Mouse (Mus musculus) forebrain, embryonic 16.5 days (tissue): ENCODE measurements around the gene Gm49345. TPM values are rescaled to one million over a fixed set of nuclear protein-coding genes. Genes with fewer than 3 reads are reported as not detected.
A peak's percentile ranks its signal among the peaks of the same experiment; 100 is the strongest.
"Not testable (repeated sequence)": the region's sequence is repeated elsewhere in the genome, so short reads cannot be mapped to it uniquely, and the experiment has no call there.

Source experiments
- ATAC-seq: fragments of 200-750 bp; cut with Nextera tagmentation; 2 replicates; pipeline ENCODE4 v1.8.0; 2017; ENCODE audit warnings: mild to moderate bottlenecking, moderate library complexity
- H3K27ac ChIP-seq: fragments of 300-500 bp; sonication (generic); 2 replicates; pipeline ENCODE4 v1.5.1; 2014; ENCODE audit warnings: low read length, control low read depth
- H3K27me3 ChIP-seq: fragments of 300-500 bp; sonication (generic); replicated peaks from 2 replicates; pipeline ENCODE4 v1.6.1; 2014; ENCODE audit warnings: low read length; ENCODE audit not compliant: control insufficient read depth, insufficient read depth
- H3K36me3 ChIP-seq: fragments of 300-500 bp; sonication (generic); 2 replicates; pipeline ENCODE4 v1.6.1; 2014; ENCODE audit not compliant: control insufficient read depth, insufficient read depth
- H3K4me1 ChIP-seq: fragments of 300-500 bp; sonication (generic); replicated peaks from 2 replicates; pipeline ENCODE4 v1.6.1; 2014; ENCODE audit warnings: low read length; ENCODE audit not compliant: control insufficient read depth, insufficient read depth
- H3K4me2 ChIP-seq: fragments of 300-500 bp; sonication (generic); 2 replicates; pipeline ENCODE4 v1.6.1; 2014; ENCODE audit warnings: mild to moderate bottlenecking, low read length, control low read depth
- H3K4me3 ChIP-seq: fragments of 300-500 bp; sonication (generic); replicated peaks from 2 replicates; pipeline ENCODE4 v1.5.1; 2014; ENCODE audit warnings: mild to moderate bottlenecking, low read length, control low read depth
- H3K9ac ChIP-seq: fragments of 300-500 bp; sonication (generic); replicated peaks from 2 replicates; pipeline ENCODE4 v1.6.1; 2014; ENCODE audit warnings: low read depth, low read length, control low read depth
- H3K9me3 ChIP-seq: fragments of 300-500 bp; sonication (generic); 2 replicates; pipeline ENCODE4 v1.6.1; 2016; ENCODE audit warnings: low read length; ENCODE audit not compliant: control insufficient read depth
- WGBS: fragments of 180-500 bp; shearing (Covaris S2); extraction: QIAGEN DNeasy Blood & Tissue Kit; methylation state at CpG from one replicate; pipeline ENCODE4 v1.1.7; 2014; 5-methylcytosine and 5-hydroxymethylcytosine counted together
- polyA plus RNA-seq: library from polyadenylated mRNA; unstranded; fragments of >200 nt; fragmentation: Nextera tagmentation; extraction: Ambion mirVana; gene quantifications from 2 replicates; pipeline ENCODE4 v1.2.1, GENCODE M21; 2015

The Gm49345 gene
- not detected in 2 replicates for polyA plus RNA-seq

DNA sequence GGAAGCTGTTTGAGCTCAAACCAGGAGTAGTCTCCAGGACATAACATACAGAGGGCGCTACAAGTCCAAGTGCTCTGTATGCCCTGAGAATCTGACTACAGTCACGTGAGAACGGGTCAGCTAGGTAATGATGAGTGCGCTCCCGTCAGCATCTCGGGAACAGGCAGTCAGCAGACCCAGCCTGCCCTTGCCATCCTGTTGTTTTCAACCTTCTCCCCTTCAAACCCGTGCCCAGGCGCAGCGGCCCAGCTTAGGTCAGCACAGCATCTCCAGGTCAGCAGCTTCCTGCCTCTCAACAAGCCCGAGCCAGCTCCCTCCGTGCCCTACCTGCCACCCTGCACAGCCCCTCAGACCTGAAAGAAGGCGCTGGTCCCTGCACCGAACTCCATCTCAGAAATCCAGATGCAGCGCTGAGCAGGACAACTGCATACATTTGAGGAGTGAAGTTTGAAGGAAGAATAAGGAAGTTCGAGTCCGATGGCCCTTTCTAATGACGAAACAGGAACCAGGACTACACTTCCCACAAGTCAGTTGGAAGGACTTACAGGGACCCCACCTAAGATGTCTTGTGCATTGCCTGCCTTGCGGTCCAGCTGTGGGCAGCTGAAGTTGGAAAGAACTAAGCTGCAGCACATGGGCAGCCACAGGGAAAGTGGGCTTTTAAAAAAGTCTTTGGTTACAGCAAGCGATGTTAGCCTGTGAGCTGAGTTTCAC lies at the start of gene Gm49345, which contains the start of gene Zfp729a:
Gm49345 (minus strand) TSS at position 476 of the 714 bp plus-strand sequence.
Zfp729a (minus strand) TSS at position 498 of the 714 bp plus-strand sequence.
- H3K9ac ChIP-seq = peak within 1 kb of the TSS; percentile 64
- peak; percentile 99 for ATAC-seq
- H3K27ac ChIP-seq = no peak within 1 kb of the TSS
- H3K27me3 ChIP-seq = no peaks in the 10 kb centered on the region
- WGBS = under 1% methylated on average over 19 of the region's 19 CpGs
- H3K4me2 ChIP-seq = peak within 1 kb of the TSS; percentile 66
- H3K4me3 ChIP-seq = peak within 1 kb of the TSS; percentile 63
- peaks cover 5% of the 10 kb centered on the region; the same call in 1 of the 2 replicates for H3K4me1 ChIP-seq
- no peaks in the 10 kb centered on the region for H3K9me3 ChIP-seq
- no peaks in the 10 kb centered on the region for H3K36me3 ChIP-seq

DNA sequence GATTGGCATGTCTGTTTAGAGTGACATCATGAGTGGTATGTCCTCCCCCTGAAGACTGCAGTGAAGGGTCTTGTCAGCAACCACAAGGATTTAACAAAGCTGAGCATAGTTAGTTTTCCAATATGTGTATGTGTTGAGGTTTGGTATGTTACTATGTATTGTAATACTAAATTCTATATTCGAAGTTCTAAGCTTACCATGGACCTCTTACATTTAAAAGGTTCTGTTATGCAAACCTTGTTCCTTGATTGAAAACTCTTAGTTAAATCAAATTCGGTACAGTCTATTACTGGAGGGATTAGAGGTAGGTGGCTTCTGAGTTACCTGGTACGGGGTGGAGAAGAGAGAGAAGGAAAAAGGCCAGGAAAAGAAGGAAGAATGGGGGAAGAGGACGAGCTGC lies 49.4 kb upstream of the Gm49345 start, which contains the start of gene Zfp738:
Zfp738 (minus strand) TSS at position 101 of the 400 bp plus-strand sequence.
- H3K9ac ChIP-seq = no peak within 1 kb of the TSS

DNA sequence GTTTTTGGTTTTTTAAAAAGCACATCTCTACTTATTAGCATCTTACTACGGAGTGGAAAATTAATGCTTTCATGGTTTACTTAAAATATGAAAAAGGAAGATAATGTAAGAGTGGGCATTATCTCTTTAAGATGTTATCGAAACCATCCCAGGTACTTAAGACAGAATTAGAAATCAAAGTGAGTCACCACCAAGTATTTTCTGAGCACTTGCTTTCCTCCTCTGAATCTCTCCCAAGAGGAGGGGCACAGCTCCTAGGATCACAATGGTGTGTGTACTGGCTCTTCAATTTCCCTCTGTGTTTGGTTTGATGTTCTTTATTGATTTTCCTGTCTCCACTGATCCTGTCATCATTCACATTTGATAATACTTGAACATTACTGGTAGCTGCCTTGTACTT lies 46.3 kb upstream of the Gm49345 start:
- H3K27ac ChIP-seq, H3K27me3 ChIP-seq, H3K36me3 ChIP-seq, ATAC-seq, H3K9me3 ChIP-seq, H3K4me1 ChIP-seq: not testable (repeated sequence)
- peak overlapping the region; percentile 74 for H3K4me3 ChIP-seq
- H3K4me2 ChIP-seq = peak overlapping the region; percentile 73
- WGBS = 62% methylated on average over 2 of the region's 2 CpGs
- peak overlapping the region; percentile 65; the same call in 1 of the 2 replicates for H3K9ac ChIP-seq

More for the DNA sequence above, 49.4 kb upstream of the Gm49345 start, which contains the start of gene Zfp738:
- Histone ChIP-seq H3K27ac (no peak within 1 kb of the TSS), H3K9me3 (no peaks in the 10 kb centered on the region), H3K4me1 (peaks cover 3% of the 10 kb centered on the region), H3K4me2 (no peak within 1 kb of the TSS), H3K36me3 (no peaks in the 10 kb centered on the region), H3K27me3 (no peaks in the 10 kb centered on the region), H3K4me3 (no peak within 1 kb of the TSS)
- ATAC-seq = no peak
- 73% methylated on average over 4 of the region's 4 CpGs for WGBS

DNA sequence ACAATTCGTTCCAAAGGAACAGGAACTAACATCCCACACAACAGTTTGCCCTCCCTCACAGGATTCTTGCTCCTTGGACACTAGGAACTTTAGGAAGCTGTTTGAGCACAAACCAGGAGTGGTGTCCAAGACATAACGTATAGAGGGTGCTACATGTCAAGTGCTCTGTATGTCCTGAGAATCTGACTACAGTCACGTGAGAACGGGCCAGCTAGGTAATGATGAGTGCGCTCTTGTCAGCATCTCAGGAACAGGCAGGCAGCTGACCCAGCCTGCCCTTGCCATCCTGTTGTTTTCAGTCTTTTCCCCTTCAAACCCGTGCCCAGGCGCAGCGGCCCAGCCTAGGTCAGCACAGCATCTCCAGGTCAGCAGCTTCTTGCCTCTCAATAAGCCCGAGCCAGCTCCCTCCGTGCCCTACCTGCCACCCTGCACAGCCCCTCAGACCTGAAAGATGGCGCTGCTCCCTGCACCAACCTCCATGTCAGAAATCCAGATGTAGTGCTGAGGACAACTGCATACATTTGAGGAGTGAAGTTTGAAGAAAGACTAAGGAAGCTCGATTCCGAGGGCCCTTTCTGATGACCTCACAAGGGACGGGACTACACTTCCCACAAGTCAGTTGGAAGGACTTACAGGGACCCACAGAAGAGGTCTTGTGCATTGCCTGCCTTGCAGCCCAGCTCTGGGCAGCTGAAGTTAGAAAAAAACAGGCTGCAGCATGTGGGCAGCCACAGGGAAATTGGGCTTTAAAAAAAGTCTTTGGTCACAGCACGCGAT lies 45.6 kb upstream of the Gm49345 start:
- H3K4me2 ChIP-seq = peak overlapping the region; percentile 73
- H3K9ac ChIP-seq = peak overlapping the region; percentile 65
- peak overlapping the region; percentile 74 for H3K4me3 ChIP-seq
- not testable (repeated sequence) for H3K9me3 ChIP-seq, H3K27ac ChIP-seq, H3K27me3 ChIP-seq, H3K4me1 ChIP-seq, H3K36me3 ChIP-seq
- peak; percentile 100 for ATAC-seq
- 9% methylated on average over 16 of the region's 16 CpGs for WGBS

DNA sequence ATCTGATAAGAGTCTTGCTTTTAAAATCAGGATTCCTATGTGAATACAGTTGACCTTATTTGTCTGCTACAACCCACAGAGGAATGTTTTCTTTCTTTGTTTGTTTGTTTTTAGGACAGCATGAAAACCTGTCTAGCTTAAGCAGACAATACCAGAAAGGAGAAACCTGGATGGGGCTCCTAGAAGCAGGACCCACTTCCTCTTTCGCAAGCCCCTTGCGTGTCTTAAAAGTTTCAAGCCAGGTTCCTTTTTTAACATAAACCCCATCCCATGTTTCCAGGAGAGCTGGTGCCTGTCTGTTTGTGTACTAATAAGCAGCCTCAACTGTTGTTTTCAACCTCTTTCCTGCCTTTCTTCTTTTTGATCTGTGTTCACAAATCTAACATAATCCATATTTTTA lies 37.3 kb upstream of the Gm49345 start:
- Histone ChIP-seq H3K27ac (no peak overlapping the region), H3K4me3 (no peak overlapping the region), H3K36me3 (peaks cover 2% of the 10 kb centered on the region; the same call in 1 of the 2 replicates), H3K27me3 (no peaks in the 10 kb centered on the region), H3K9me3 (no peaks in the 10 kb centered on the region), H3K4me1 (no peaks in the 10 kb centered on the region), H3K4me2 (no peak overlapping the region), H3K9ac (no peak overlapping the region)
- 96% methylated on average over 2 of the region's 2 CpGs for WGBS
- ATAC-seq = no peak

DNA sequence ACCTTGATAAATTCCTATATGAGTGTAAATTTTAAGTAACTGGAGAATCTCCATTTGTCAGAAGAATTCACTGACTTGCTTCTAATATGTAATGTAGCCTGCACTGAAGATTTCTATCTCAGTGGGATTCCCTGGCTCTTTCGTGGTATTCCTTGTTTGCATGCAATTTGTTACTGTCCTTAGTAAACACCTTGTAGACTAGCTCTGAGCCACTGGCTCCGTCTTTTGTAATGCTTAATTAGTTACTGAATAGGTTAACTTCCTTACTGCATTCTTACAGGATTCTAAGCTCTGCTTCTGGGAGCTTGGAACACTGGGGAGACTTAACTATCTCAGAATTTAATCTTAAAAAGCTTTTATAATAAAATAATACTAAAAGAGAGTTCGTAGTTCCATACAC lies 14.9 kb upstream of the Gm49345 start:
- ATAC-seq = no peak
- 22% methylated on average over 3 of the region's 3 CpGs for WGBS
- no peaks in the 10 kb centered on the region for H3K4me1 ChIP-seq

DNA sequence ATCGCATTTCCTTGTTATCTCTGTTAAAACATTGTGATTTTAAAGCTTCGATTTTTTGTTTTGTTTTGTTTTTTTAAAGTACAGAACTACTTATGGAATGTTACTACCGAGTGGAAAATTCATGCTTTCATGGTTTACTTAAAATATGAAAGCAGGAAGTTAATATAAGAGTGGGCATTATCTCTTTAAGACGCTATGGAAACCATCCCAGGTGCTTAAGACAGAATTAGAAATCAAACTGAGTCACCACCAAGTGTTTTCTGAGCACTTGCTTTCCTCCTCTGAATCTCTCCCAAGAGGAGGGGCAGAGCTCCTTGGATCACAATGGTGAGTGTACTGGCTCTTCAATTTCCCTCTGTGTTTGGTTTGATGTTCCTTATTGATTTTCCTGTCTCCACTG lies 27.5 kb downstream of the Gm49345 start:
- no peak overlapping the region for H3K4me3 ChIP-seq
- 97% methylated on average over 4 of the region's 4 CpGs for WGBS
- H3K9ac ChIP-seq = no peak overlapping the region

More for the DNA sequence above, 14.9 kb upstream of the Gm49345 start:
- Histone ChIP-seq H3K9me3 (no peaks in the 10 kb centered on the region), H3K4me3 (no peak overlapping the region), H3K27ac (no peak overlapping the region), H3K27me3 (no peaks in the 10 kb centered on the region), H3K4me2 (no peak overlapping the region), H3K9ac (no peak overlapping the region), H3K36me3 (no peaks in the 10 kb centered on the region)

DNA sequence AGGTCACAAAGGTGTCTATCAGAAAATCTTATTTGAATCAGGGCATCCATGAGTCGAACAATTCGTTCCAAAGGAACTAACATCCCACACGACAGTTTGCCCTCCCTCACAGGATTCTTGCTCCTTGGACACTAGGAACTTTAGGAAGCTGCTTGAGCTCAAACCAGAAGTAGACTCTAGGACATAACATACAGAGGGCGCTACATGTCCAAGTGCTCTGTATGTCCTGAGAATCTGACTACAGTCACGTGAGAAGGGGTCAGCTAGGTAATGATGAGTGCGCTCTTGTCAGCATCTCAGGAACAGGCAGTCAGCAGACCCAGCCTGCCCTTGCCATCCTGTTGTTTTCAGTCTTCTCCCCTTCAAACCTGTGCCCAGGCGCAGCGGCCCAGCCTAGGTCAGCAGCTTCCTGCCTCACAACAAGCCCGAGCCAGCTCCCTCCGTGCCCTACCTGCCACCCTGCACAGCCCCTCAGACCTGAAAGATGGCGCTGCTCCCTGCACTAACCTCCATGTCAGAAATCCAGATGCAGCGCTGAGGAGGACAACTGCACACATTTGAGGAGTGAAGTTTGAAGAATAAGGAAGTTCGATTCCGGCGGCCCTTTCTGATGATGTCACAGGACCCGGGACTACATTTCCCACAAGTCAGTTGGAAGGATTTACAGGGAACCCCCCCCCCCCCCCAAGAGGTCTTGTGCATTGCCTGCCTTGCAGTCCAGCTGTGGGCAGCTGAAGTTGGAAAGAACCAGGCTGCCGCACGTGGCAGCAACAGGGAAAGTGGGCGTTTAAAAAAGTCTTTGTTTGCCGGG lies 28.3 kb downstream of the Gm49345 start, which contains the start of gene Zfp729b:
Zfp729b (minus strand) TSS at position 642 of the 811 bp plus-strand sequence.
- H3K36me3 ChIP-seq = no peaks in the 10 kb centered on the region
- peak within 1 kb of the TSS; percentile 52 for H3K4me2 ChIP-seq
- peak within 1 kb of the TSS; percentile 60 for H3K27ac ChIP-seq
- no peaks in the 10 kb centered on the region for H3K27me3 ChIP-seq
- peaks cover 4% of the 10 kb centered on the region for H3K4me1 ChIP-seq
- H3K4me3 ChIP-seq = peak within 1 kb of the TSS; percentile 81
- H3K9ac ChIP-seq = peak within 1 kb of the TSS; percentile 68
- WGBS = 2% methylated on average over 20 of the region's 20 CpGs
- no peaks in the 10 kb centered on the region for H3K9me3 ChIP-seq
- peak; percentile 96 for ATAC-seq

More for the DNA sequence above, 27.5 kb downstream of the Gm49345 start:
- no peak overlapping the region for H3K4me2 ChIP-seq
- no peaks in the 10 kb centered on the region for H3K27me3 ChIP-seq
- H3K36me3 ChIP-seq = no peaks in the 10 kb centered on the region
- H3K27ac ChIP-seq = no peak overlapping the region
- peaks cover 4% of the 10 kb centered on the region for H3K4me1 ChIP-seq
- ATAC-seq = no peak
- H3K9me3 ChIP-seq = no peaks in the 10 kb centered on the region
